Mouse (Mus musculus) CD4-positive helper T cell, adult 2 months (primary cell): Measurements from ENCODE around the gene Slc29a3.

Experiments used
- DNase-seq: peaks from one replicate; pipeline ENCODE4 v3.0.0-alpha.2; 2012; ENCODE audit warnings: low read depth, missing footprints, low spot score

Slc29a3 gene

GRCm38 (mm10) chr10:60668591-60668990, 84.0 kb downstream of the Slc29a3 start:
- no peak for DNase-seq
